Mouse (Mus musculus) MEL (cell line): ENCODE measurements at regions not wholly inside any gene's neighbourhood (a gene's known extent, or its start where the extent isn't known, plus 50 kb on each side); places are given as distances from the start of the nearest gene placed in this dataset.
A peak's percentile ranks its signal among the peaks of the same experiment; 100 is the strongest.

Experiments used
- DNase-seq: peaks from one replicate; pipeline ENCODE4 v3.0.0; 2011; ENCODE audit warnings: low read depth, low spot score
- H3K27ac ChIP-seq: 2 replicates; pipeline ENCODE4 v1.5.1; 2012; ENCODE audit warnings: low read depth, mild to moderate bottlenecking, control low read depth, low read length, moderate library complexity; ENCODE audit not compliant: control insufficient read depth
- H3K27me3 ChIP-seq, 2 experiments: fragments of 150-350 bp in 1 of 2; sonication (generic) in 1 of 2; 2 replicates each; pipeline ENCODE4 v1.6.1; 2012; ENCODE audit warnings: low read length in 2 of 2, mild to moderate bottlenecking in 2 of 2, improper control_type of control experiment in 1 of 2, moderate library complexity in 1 of 2; ENCODE audit not compliant: insufficient read depth in 2 of 2, control insufficient read depth in 1 of 2
- H3K36me3 ChIP-seq, 2 experiments: 2 replicates each; pipeline ENCODE4 v1.6.1; 2012 to 2014; ENCODE audit warnings: low read length in 2 of 2, improper control_type of control experiment in 1 of 2, inconsistent platforms in 1 of 2, mild to moderate bottlenecking in 1 of 2; ENCODE audit not compliant: insufficient read depth in 2 of 2, control insufficient read depth in 1 of 2
- H3K4me1 ChIP-seq, 2 experiments: fragments of 150-350 bp in 1 of 2; sonication (generic) in 1 of 2; 2 replicates each; pipeline ENCODE4 v1.6.1; 2012; ENCODE audit warnings: low read length in 2 of 2, improper control_type of control experiment in 1 of 2, mild to moderate bottlenecking in 1 of 2; ENCODE audit not compliant: insufficient read depth in 2 of 2, control insufficient read depth in 1 of 2
- H3K4me3 ChIP-seq, 2 experiments: fragments of 150-350 bp in 1 of 2; sonication (generic) in 1 of 2; 2 replicates each; pipeline ENCODE4 v1.5.1; 2012; ENCODE audit warnings: low read depth in 2 of 2, low read length in 2 of 2, mild to moderate bottlenecking in 2 of 2, moderate library complexity in 2 of 2, control low read depth in 1 of 2, improper control_type of control experiment in 1 of 2; ENCODE audit not compliant: control insufficient read depth in 1 of 2, insufficient read depth in 1 of 2
- H3K79me2 ChIP-seq: 2 replicates; pipeline ENCODE4 v1.6.1; 2012; ENCODE audit warnings: mild to moderate bottlenecking, low read length, moderate library complexity; ENCODE audit not compliant: control insufficient read depth, poor library complexity, insufficient read depth
- H3K9ac ChIP-seq: 2 replicates; pipeline ENCODE4 v1.6.1; 2012; ENCODE audit warnings: low read depth, mild to moderate bottlenecking, control low read depth, low read length, moderate library complexity; ENCODE audit not compliant: control insufficient read depth, poor library complexity, severe bottlenecking
- H3K9me3 ChIP-seq: fragments of 150-350 bp; sonication (generic); replicated peaks from 2 replicates; pipeline ENCODE4 v1.6.1; 2012; ENCODE audit warnings: mild to moderate bottlenecking, low read length, improper control_type of control experiment, moderate library complexity; ENCODE audit not compliant: insufficient read depth
- BHLHE40 ChIP-seq: IDR thresholded peaks from 2 replicates; pipeline ENCODE4 v1.6.1; 2012; ENCODE audit warnings: low read depth, mild to moderate bottlenecking, inconsistent platforms, low read length, improper control_type of control experiment, borderline replicate concordance
- GABPA ChIP-seq: IDR thresholded peaks from 2 replicates; pipeline ENCODE4 v1.6.1; 2012; ENCODE audit warnings: low read depth, mild to moderate bottlenecking, inconsistent platforms, low read length, improper control_type of control experiment, moderate library complexity
- GATA1 ChIP-seq: IDR thresholded peaks from 2 replicates; pipeline ENCODE4 v1.6.1; 2011; ENCODE audit warnings: low read depth, low read length, improper control_type of control experiment
- JUND ChIP-seq: IDR thresholded peaks from 2 replicates; pipeline ENCODE4 v1.6.1; 2011; ENCODE audit warnings: low read depth, mild to moderate bottlenecking, improper control_type of control experiment, low read length
- KAT2A ChIP-seq: conservative IDR thresholded peaks from 2 replicates; pipeline ENCODE4 v1.6.1; 2012; ENCODE audit warnings: low read depth, low read length, improper control_type of control experiment, inconsistent platforms
- MXI1 ChIP-seq: IDR thresholded peaks from 2 replicates; pipeline ENCODE4 v1.6.1; 2011; ENCODE audit warnings: mild to moderate bottlenecking, low read depth, low read length, improper control_type of control experiment
- MYB ChIP-seq: IDR thresholded peaks from 2 replicates; pipeline ENCODE4 v1.6.1; 2011; ENCODE audit warnings: mild to moderate bottlenecking, low read depth, low read length, improper control_type of control experiment
- MYC ChIP-seq: IDR thresholded peaks from 2 replicates; pipeline ENCODE4 v1.6.1; 2011; ENCODE audit warnings: low read depth, mild to moderate bottlenecking, low read length, improper control_type of control experiment, moderate library complexity
- NRF1 ChIP-seq: IDR thresholded peaks from 2 replicates; pipeline ENCODE4 v1.6.1; 2014; ENCODE audit warnings: low read depth, mild to moderate bottlenecking, inconsistent platforms, low read length, improper control_type of control experiment, moderate library complexity; ENCODE audit not compliant: poor library complexity, insufficient read depth, severe bottlenecking
- POLR2AphosphoS5 ChIP-seq: IDR thresholded peaks from 2 replicates; pipeline ENCODE4 v1.6.1; 2012; ENCODE audit warnings: low read depth, borderline replicate concordance, mild to moderate bottlenecking, inconsistent platforms, low read length, moderate library complexity, mixed read lengths
- RCOR1 ChIP-seq: IDR thresholded peaks from 2 replicates; pipeline ENCODE4 v1.6.1; 2012; ENCODE audit warnings: low read depth, mild to moderate bottlenecking, inconsistent platforms, low read length, improper control_type of control experiment
- SMC3 ChIP-seq: IDR thresholded peaks from 2 replicates; pipeline ENCODE4 v1.6.1; 2011; ENCODE audit warnings: low read depth, low read length, improper control_type of control experiment
- TAL1 ChIP-seq: IDR thresholded peaks from 2 replicates; pipeline ENCODE4 v1.6.1; 2012; ENCODE audit warnings: mild to moderate bottlenecking, inconsistent platforms, low read length, moderate library complexity, mixed read lengths
- TBP ChIP-seq: IDR thresholded peaks from 2 replicates; pipeline ENCODE4 v1.8.0; 2011; ENCODE audit warnings: low read depth, low read length, improper control_type of control experiment
- UBTF ChIP-seq: IDR thresholded peaks from 2 replicates; pipeline ENCODE4 v1.6.1; 2012; ENCODE audit warnings: low read depth, mild to moderate bottlenecking, inconsistent platforms, low read length, improper control_type of control experiment, moderate library complexity, borderline replicate concordance; ENCODE audit not compliant: insufficient read depth
- USF1 ChIP-seq: IDR thresholded peaks from 2 replicates; pipeline ENCODE4 v1.6.1; 2014; ENCODE audit warnings: low read depth, mild to moderate bottlenecking, inconsistent platforms, low read length, improper control_type of control experiment, moderate library complexity
- ZKSCAN1 ChIP-seq: IDR thresholded peaks from 2 replicates; pipeline ENCODE4 v1.6.1; 2012; ENCODE audit warnings: low read depth, mild to moderate bottlenecking, inconsistent platforms, low read length, improper control_type of control experiment, moderate library complexity
- ZMIZ1 ChIP-seq: IDR thresholded peaks from 2 replicates; pipeline ENCODE4 v1.6.1; 2012; ENCODE audit warnings: low read depth, mild to moderate bottlenecking, inconsistent platforms, low read length, improper control_type of control experiment, moderate library complexity

- TF ChIP-seq BHLHE40 (no peak), USF1 (no peak), SMC3 (peak; percentile 12; the same call in 1 of the 2 replicates), ZMIZ1 (no peak), MXI1 (peak; percentile 72)
Measured at GRCm38 (mm10) chr19:21036507-21037425, 82.8 kb upstream of the Tmc1 start (continued).

GRCm38 (mm10) chr19:21035505-21035904 lies 81.5 kb upstream of the Tmc1 start:
- Histone ChIP-seq H3K4me1 (peaks cover 5 to 28% of the 10 kb centered on the region in 2 experiments; a peak in 3 of 4 replicates), H3K9ac (no peak overlapping the region), H3K27me3 (no peaks in the 10 kb centered on the region)
- no peak for DNase-seq
- TF ChIP-seq GABPA (no peak), NRF1 (no peak), JUND (no peak), MXI1 (no peak), TAL1 (no peak), POLR2AphosphoS5 (no peak), TBP (no peak), UBTF (no peak), MYB (no peak), BHLHE40 (no peak), GATA1 (no peak), KAT2A (no peak), MYC (no peak), RCOR1 (no peak), ZKSCAN1 (no peak)
- TF ChIP-seq, all 39 proteins: peak for 0
- H3K9me3 ChIP-seq = no peaks in the 10 kb centered on the region
- H3K79me2 ChIP-seq = no peaks in the 10 kb centered on the region
- H3K27ac ChIP-seq = no peak overlapping the region
- H3K4me3 ChIP-seq = no peak overlapping the region
- peaks cover 0 to 26% of the 10 kb centered on the region in 2 experiments; a peak in 2 of 4 replicates for H3K36me3 ChIP-seq
